Mouse (Mus musculus): ENCODE measurements at regions not wholly inside any gene's neighbourhood (a gene's known extent, or its start where the extent isn't known, plus 50 kb on each side); places are given as distances from the start of the nearest gene placed in this dataset.
"Not testable (repeated sequence)": the region's sequence is repeated elsewhere in the genome, so short reads cannot be mapped to it uniquely, and the experiment has no call there.

DNA sequence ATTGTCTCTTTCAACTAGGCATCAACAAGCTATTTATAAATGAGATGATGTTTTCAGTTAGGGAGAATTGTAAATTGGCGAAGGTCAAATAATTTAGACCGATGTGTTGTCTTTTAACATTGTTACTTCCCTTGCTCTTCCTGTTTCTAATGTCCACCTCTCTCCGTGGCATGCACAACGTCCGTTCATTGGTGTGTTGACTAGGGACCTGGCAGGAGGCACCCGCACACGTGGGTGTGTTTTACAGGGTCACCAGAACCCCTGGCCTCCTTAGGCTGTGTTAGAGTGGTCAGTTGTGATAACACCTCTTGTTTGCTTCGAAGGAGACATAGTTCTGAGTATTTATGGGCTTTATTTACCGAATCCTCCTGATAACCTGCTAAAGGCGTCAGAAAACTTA, 222.8 kb downstream of the Brms1l start:
- DNase-seq (ENCODE audit: low read depth, low spot score): no peak

DNA sequence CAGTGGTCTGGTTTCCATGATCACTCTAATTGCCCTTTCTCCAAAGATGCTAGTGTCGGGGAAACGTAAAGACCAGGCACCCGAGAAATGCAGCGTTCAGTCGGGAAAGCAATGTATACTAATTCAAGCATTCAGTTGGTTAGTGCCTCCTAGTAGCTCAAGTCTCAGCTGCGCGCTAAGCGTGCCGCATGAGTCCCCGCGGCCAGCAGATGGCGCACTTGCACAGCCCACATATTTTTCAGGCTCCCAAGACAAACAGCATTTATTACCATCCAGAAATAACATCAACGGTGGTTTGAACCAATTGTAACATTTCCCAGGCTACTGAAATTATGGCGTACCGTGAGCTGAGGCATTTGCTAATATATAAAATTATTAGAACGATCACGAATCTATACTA, 222.3 kb downstream of the Brms1l start:
- peak; percentile 11 for DNase-seq (ENCODE audit: low read depth, low spot score)

DNA sequence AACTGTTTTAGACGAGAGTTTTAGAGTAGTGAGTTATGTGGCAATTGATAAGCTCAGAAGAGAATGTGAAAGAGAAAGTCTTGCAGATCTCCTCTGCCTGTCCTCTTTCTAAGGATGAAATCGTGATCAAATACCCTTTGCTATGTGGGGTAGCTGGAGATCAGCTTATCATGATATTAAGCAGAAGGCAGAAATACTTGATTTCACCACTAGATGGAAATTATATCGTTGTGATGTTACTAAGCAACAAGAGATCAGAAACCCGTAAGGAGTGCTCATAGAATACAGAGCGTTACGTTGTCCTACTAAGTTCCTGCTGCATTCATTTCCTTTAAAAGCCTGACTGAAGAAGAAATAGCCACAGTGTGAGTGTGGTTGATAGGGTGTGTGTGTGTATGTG, 219.3 kb downstream of the Brms1l start:
- DNase-seq (ENCODE audit: low read depth, low spot score): no peak

DNA sequence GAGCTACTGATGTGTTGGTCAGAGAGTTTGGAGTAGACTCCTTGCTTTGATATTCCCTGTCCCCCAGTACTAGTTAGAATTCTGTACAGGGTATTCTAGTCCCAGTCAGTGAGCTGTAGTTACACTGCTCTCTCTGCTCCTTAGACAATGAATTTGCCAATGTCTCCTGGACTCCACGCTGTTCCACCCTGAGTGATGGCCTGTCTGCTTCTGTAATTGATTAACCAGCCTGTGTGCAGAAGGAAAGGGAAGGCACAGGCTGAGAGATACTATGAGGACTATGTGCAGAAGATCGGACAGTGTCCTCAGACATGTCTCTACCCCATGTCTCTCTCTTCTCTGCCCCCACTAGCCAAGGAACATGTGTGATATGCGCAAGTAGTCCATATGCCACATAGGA, 209.9 kb downstream of the Brms1l start:
- no peak for DNase-seq (ENCODE audit: low read depth, low spot score)

DNA sequence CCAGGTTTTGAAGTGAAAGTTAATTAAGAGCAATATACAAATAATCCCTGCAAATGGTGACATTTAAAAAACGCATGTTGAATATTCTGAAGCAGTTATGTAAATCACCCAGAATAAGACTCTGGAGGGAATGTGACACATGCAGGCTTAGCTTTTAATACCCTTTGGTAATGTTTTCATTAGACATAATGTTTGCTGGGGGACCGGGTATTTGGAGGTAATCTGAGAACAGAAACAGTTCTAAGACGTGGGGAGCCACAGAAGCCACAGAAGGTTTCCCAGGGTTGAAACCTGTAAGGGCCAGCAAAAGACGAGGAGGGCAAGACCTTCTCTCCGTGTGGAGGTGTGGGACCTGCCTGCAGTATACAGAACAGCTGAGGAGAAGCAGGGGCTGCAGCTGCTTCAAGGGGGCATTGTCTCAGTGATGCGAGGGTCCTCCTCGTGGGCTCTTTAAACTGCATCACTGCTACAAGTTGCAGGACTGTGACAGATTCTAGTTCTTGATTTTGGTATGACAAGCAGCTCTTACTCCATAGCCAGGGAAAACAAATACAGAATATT, 184.9 kb downstream of the Brms1l start:
- DNase-seq (ENCODE audit: low read depth, low spot score): no peak

DNA sequence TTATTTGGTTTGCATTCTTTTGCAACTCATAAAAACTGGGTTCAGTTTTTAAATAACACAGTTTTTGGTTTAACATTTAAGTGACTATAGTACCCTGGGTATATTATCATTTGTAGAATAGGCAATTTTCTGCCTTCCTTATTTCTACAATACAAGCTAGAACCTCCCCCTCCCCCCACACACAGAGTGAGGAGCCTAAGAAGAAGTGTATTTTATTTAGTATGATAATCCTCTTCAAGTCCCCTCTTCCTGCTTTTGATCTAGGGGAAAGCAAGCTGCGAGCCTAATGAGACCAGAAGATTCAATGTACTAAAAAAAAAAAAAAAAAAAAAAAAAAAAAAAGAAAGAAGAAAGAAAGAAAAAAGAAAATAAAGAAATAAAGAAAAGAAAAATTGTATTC, 184.4 kb downstream of the Brms1l start:
- DNase-seq (ENCODE audit: low read depth, low spot score): no peak

DNA sequence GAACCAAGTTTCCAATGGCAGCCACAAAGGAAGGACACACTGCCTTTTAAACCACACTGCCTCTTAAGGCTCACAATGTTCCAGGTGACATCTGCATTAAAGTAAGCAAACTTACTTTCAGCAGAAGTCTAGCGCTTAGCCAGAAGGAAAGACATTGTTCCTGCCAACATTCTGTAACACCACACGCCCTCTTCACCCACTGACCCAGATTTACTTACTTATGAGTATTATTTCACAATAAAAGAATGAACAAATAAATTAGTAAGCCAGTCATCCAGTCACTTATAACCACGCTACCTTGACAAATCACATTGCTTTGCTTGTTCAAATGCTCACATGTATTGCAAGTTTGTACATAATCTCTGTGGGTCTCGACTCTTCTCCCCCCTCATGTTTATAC, 173.9 kb downstream of the Brms1l start:
- no peak for DNase-seq (ENCODE audit: low read depth, low spot score)

DNA sequence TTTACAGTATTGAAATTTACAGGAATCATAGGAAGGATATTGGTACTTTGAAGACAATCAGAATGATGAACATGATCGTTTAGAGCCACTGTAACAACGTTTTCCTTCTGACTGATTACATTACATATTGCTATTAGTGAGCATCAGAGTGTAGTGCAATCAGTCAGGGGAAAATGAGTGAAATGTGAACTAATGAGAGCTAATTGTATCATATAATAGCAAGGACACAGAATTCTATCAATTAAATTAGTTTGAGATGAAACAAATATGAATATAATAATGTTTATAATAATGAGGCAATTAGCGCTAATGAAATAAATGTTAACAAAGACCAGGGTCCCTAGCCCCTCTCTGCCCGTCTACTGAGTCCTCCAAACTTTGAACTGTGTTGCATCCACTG, 169.7 kb downstream of the Brms1l start:
- DNase-seq (ENCODE audit: low read depth, low spot score): no peak

DNA sequence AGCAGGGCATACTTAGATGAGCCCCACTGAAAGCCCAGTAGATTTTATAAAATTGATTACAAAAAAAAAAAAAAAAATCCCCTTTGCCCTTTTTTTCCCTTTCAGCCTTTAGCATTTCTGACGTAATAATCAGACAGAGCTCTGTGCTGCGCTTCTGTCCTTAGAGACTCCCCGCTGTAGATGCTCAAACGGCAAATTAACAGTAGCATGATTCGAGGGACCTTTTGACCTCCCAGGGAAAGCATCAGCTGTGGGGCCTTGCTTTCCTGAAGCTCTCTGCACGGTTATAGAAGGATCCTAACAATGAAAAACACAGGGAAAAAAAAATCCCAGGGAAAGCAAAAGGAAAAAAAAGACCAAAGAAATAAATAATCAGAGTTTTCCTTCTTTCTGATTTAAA, 169.2 kb downstream of the Brms1l start:
- no peak for DNase-seq (ENCODE audit: low read depth, low spot score)

DNA sequence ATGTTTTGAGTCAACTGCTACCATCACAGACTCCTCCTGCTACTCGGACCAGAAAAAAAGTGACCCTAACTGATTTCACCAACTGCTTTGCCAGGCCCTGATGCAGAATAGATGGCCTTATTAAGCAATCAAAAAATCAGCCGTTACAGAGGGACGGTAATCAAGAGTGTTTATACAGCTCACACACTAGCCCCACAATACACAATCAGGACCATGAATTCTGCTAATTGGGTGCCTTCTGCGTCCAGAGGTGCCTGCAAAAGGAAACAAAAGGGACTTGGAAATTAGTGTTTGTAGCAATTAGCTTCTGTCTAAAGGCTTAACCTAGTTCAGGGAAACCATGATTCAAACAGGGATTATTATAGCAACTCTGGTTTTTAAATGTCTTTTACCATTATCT, 168.4 kb downstream of the Brms1l start:
- DNase-seq (ENCODE audit: low read depth, low spot score): no peak

DNA sequence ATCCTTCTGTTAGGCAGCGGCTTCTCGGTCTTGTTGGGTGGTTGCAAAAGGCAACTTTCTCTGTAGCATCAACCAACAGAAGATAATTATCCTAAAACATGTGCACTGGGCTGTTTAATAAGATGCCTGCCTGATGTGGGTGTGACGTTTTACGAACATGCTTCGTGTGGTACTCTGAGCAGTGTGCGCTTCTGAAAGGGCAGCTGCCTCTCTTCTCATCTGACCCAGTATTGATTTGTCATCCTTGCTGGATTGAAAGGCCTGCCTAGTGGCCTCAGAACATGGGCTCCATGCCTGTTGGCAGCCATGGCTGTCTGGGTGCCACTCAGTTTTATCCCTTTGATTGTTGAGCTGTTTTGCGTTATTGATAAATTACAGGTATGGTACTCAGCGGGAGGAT, 167.4 kb downstream of the Brms1l start:
- no peak for DNase-seq (ENCODE audit: low read depth, low spot score)

DNA sequence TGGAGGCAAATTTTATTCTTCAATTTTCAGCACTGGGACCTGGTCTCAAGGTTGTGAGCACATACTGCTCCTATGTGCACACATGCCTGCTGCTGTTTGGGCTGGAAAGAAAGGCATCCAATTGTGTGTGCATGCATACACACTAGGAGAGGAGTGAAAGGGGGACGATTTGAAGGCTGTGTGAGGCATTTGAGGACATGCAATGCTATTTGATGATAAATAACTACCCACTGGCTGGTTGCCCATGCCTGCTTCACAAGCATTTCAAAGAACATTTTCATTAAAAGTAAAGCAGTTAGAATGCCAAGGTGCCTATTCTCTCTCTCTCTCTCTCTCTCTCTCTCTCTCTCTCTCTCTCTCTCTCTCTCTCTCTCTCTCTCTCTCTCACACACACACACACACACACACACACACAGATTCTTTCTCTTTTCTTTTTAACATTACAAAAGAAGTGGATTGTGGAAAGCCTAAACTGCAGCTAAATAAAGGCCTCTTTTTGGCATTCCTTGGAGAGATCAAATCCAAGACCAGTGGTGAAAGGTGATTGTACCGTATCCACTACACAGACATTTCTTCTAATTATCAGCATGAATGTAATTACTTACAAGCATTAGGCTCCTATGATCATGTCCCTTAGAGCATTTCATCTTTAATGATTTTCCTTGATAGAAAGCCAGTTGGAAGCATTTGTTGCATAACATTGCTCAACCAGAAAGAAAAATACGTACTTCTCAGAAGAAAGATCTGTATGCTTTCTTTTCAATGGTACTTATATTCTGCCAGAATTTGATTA, 160.7 kb downstream of the Brms1l start:
- no peak for DNase-seq (ENCODE audit: low read depth, low spot score)

DNA sequence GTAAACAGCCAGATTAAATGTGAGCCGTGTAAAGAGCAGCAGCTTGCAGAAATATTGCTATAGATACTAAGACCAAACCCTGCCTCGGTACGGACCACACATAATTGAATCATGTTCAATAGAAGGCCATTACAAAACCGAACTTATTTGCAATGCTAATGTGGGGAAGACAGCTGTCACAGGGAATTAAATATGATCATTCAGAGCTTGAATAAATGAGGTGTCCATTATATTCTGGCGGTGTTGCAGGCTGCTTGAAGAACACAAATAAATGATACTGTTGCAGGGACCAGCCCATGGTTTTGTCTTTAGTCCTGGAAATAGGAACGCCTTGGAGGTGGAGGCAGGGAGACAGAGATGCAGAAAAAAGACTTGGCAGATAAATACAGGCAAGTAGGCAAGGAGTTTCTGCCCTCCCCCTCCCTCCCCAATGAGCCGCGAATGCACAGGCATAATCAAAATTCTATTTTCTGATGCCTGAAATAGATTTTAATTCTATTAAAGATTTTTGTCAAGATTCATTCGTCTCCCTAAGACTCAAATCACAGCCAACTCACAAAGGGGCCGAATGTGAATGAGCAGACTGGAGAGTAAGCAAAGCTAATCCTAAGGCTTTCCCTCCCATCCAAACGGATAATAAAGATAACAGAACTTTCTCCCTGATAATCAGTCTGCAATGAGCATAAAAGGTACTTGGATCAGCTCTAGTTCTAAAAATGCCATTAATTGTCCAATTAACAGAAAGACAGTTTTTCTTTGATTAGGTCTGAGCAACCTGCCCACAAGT, 147.6 kb downstream of the Brms1l start:
- DNase-seq (ENCODE audit: low read depth, low spot score): no peak

DNA sequence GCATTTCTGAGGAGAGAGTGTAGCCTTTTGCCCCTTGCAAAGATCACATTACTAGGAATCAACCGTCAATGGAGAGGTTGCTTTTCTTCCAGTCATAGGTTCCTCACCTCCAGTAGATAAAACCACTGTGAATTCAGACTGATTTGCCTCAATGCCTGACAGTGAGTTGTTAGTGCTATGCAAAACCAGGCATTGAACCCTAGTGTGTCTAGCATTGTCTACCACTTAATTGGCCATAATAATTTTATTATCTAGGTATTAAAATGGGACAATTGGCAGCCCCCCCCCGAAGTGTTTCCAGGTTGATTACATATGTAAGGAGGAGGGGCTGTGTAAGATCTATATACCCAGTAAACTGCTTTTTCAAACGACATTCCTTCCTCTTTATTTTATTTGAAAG, 147.0 kb downstream of the Brms1l start:
- DNase-seq (ENCODE audit: low read depth, low spot score): no peak

DNA sequence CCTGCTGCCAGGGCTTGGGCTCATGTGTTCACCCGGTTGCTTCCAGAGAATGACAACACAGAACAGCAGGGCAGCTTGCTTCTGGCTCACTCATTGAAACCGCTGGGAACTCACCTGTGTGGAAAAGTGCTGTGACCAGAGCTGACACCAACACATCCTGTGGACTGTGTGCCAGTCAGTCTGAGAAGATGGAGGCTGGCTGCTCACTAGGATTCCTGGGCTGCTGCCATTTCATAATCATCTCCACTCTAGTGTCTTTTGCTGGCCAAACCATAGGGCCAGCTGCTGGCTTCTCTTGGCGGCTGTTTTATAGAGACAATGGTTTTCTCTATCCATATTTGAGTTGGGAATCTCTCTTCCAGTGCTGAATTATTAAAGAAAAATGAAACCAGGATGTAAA, 138.1 kb downstream of the Brms1l start:
- DNase-seq (ENCODE audit: low read depth, low spot score): no peak

DNA sequence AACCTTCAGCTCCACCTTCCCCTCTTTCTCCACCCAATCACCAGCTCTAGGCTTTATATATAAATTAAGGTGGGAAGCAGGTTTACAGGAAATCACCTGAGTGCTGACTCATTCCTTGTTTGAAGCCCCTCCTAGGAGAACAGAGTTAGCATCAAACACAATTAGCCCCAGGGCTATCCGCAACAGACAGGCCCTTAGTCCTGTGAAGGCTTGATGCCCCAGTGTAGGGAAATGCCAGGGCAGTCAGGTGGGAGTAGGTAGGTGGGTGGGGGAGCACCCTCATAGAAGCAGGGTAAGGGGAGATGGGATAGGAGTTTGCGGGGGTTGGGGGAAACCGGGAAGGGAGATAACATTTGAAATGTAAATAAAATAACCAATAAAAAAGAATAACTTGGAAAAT, 123.2 kb downstream of the Brms1l start:
- not testable (repeated sequence) for DNase-seq (ENCODE audit: low read depth, low spot score)

DNA sequence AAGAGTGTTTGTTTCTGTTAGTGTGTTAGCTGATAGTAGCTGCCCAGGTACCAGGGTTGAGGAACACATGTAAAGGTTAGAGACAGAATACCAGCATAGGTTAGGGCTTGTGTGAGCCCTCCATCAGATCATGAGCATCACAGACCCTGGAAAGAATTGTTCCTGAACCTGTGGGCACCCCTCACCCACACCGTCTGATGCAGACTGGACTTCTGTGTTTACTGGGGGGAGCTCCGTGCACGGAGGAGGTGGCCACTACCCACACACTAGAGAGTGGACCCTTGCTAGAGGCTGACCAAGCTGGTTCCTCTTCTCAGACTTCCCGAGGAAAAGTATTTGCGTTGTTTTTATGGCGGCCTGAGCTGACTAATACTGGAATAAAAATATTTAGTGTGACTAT, 104.4 kb downstream of the Brms1l start:
- no peak for DNase-seq (ENCODE audit: low read depth, low spot score)

DNA sequence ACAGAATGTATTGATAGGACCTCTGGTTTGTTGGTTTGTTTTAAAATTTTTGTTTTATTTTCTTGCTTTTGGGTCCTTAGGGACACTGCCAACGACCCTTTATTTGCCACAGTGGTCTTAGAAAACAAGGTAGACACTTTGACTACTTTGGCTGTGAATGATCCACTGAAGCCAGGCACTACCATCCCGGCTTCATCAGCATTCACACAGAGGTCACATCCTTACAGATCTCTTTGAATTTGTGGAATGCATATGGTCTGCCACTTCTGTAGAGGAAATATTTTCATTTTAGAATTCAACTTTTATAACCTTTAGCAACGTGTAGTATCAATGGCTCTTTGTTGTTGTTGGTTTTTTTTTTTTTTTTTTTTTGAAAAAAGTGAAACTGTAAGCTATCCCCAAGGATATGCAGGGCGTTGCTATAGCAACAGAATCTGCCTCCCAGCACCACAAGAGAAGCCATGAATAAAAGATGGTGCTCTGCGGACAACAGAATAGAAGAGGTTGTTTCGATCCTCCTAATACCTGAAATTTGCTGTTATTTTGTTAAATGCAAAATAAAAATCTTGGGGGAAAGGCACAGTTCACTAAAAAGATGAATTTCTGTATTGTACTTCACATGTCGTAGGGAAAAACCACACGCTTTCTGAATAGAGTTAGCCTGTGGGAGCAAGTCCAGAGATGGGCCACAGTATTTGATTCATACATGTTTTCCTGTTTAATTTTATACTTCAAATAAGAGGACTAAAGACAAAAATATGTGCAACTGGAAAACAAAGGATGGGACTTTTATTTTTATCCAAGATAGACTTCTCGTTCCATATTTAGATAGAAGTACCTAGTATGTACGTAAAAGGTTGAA, 103.4 kb downstream of the Brms1l start:
- DNase-seq (ENCODE audit: low read depth, low spot score): no peak

DNA sequence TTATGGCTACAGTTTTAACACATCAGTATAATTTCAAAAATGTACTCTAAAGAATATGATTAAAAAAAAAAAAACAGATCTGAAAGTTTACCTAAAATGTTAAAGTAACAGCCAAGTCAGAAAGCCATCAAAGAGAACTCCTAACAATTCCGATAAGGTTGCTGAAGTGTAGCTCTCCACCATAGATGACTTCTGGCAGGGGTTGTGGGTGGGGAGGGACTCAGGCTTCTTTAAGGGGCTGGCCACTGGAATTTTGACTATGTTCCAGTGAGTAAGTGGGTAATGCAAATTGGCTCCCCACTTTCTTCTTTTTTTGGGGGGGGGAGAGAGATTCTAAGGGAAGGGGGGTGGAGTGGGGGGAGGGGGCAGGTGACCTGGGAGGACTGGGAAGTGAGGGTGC, 98.0 kb downstream of the Brms1l start:
- no peak for DNase-seq (ENCODE audit: low read depth, low spot score)

DNA sequence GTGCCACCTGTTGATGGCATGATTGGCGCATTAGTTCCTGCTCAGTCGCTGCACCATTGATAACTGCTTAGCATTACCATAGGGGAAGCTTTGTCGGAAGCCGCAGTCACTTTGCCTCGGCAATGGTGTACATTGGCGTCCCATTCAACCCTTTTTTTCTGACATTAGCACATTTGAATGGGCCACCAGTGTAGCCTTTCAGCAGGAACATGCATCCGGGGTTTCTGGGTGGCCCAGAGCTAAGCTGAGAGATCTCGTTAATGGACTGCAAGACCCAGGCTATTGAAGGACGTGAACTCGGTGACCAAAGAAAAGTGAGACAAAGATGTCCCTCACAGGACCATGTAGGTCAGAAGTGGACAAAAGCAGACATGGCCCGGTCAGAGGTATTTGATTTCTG, 97.3 kb downstream of the Brms1l start:
- no peak for DNase-seq (ENCODE audit: low read depth, low spot score)

DNA sequence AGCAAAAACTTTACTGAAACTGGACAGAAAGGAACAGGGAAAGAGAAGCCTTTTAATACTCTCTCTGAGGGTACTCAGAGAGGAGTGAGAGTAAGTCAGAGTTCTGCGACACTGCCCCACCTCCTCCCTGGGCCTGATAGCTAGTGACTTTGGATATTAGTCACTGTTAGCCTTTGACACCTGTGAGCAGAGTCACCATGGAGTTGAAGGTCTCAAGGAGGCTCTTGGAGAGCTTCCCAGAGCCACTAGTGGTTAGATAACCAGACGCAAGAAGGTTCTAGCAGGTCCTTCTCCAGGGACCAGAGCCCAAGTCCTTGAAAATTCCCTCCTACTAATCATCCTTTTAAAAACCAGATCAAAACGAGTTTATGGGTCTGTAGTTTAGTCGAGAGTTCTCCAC, 94.3 kb downstream of the Brms1l start:
- DNase-seq (ENCODE audit: low read depth, low spot score): no peak

DNA sequence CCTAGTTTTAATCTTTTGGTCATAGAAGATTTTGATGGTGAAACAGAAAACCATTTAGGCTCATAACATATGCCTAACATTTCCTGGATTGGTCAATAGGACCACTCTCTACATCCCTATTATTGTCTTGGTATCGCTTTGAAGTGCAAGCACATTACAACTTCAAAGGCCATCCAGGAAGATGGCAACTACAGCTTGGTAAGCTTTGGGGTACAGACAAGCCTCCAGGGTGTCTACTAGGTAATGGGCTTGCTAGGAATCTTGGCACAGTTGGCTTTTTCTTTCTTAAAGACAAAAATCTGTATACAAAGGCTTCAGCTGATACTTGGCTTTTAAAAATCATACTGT, 90.8 kb downstream of the Brms1l start:
- no peak for DNase-seq (ENCODE audit: low read depth, low spot score)

Measured in c-Kit-negative CD71-positive TER-119-positive erythroid progenitor cells, embryonic 14.5 days (primary cell).